Mouse (Mus musculus): ENCODE measurements at regions not wholly inside any gene's neighbourhood (a gene's known extent, or its start where the extent isn't known, plus 50 kb on each side); places are given as distances from the start of the nearest gene placed in this dataset.
"Not testable (repeated sequence)": the region's sequence is repeated elsewhere in the genome, so short reads cannot be mapped to it uniquely, and the experiment has no call there.

DNA sequence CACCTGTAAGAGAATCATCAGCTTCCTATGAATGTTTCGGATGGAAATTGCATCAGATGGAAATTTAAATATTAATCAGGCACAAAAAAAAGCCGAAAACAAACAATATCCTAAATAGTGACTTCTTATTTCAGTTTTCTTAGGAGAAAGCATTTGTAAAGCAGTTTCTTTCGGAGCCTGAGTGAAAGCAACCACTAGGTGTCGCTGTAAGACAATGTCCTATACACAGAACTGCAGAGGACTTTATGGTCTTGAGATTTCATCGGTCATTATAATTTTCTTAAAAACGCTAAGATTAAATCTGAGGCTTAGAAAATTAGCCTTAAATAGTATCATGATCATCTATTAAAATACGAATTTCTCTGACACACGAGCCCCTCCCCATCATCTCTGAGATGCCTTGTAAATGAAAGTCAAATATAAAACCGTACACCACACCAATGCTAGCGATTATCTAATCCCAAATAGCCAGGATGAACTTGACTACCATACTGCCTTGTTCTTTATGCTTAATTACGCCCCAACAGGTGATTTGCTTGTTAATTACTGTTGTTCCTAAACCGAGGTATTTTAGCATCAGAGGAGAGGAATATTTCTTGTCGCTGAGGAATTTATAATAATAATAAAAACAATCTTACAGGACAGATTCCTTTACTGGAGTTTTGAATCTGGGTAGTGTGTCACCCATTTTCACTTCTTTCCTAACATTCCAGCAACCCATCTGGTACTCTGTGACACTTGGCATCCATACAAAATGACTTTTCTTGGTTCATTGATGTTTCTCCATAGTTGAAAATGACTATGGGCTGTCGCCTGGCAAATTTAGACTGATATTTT, 480.0 kb downstream of the Hace1 start:
- in situ Hi-C loops (cut with MboI; ENCODE audit: low pct_unique_long_range_greater_than_20kb in 1 of 2, low sequenced_read_pairs in 2 of 2, unreplicated experiment in 1 of 2): no loop called here

GRCm38 (mm10) chr10:46058199-46058472, 480.5 kb downstream of the Hace1 start:
- in situ Hi-C loops (cut with MboI; ENCODE audit: low pct_unique_long_range_greater_than_20kb in 1 of 2, low sequenced_read_pairs in 2 of 2, unreplicated experiment in 1 of 2): no loop called here

GRCm38 (mm10) chr10:46059285-46059684, 481.7 kb downstream of the Hace1 start:
- in situ Hi-C loops (cut with MboI; ENCODE audit: low pct_unique_long_range_greater_than_20kb in 1 of 2, low sequenced_read_pairs in 2 of 2, unreplicated experiment in 1 of 2): no loop called here

DNA sequence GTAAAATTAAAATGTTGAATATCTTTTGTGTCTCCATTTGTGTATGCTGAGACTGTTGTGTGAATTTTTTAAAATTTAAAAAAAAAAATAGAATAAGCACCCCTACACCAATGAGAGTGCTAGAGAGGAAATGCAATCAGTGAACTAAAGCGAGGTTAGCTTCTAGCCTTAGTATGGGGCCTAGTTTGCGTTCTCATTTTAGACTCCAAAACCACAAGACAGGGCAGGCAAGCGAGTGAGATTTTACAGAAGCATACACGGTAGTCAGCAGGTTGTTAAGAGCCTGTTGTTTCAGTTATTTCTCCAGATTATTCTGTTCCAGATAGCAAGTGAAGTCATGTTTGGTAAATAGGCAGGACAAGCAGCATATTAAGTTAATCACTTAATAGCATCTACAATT, 486.2 kb downstream of the Hace1 start:
- in situ Hi-C loops (cut with MboI; ENCODE audit: low pct_unique_long_range_greater_than_20kb in 1 of 2, low sequenced_read_pairs in 2 of 2, unreplicated experiment in 1 of 2): no loop called here

DNA sequence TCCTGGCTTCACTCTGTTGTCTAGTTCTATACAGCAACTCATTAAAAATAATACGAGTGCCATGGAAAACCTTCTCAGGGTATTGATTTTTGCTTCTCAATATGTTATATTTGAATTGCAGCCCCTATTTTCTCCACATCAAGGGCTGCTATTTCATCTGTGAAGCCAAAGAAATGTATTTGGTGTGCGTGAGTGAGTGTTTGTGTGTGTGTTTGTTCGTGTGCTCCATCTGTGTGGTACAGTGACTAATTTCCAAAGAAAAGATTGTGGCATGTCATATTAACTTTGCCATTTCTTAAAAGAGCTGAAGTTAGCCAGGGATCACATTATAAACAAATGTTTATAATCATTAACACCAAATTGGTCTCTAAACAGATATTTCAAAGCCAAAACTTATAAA, 493.1 kb downstream of the Hace1 start:
- in situ Hi-C loops (cut with MboI; ENCODE audit: low pct_unique_long_range_greater_than_20kb in 1 of 2, low sequenced_read_pairs in 2 of 2, unreplicated experiment in 1 of 2): no loop called here

DNA sequence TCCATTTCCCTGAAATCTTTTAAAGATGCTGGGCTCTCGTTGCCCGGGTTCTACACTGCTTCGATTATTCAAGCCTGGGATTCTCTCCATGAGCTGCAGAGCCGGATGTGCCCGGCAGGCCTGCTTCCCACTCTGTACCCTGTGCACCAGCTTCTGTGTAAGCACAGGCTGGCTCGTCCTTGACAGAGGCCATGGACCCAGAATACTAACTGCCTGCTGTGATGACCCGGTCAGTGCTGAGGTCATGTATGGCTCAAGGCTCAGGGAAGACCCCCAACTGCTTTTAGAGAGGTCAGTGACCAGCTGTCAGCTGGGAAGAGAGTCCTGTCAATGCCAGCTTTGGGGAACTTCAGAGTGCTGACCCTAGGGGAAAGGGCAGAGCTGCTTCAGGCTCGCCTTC, 493.6 kb downstream of the Hace1 start:
- in situ Hi-C loops (cut with MboI; ENCODE audit: low pct_unique_long_range_greater_than_20kb in 1 of 2, low sequenced_read_pairs in 2 of 2, unreplicated experiment in 1 of 2): no loop called here

- in situ Hi-C loops (cut with MboI; ENCODE audit: low pct_unique_long_range_greater_than_20kb in 1 of 2, low sequenced_read_pairs in 2 of 2, unreplicated experiment in 1 of 2): no loop called here
Observed at GRCm38 (mm10) chr10:46071810-46072549, 494.4 kb downstream of the Hace1 start.

DNA sequence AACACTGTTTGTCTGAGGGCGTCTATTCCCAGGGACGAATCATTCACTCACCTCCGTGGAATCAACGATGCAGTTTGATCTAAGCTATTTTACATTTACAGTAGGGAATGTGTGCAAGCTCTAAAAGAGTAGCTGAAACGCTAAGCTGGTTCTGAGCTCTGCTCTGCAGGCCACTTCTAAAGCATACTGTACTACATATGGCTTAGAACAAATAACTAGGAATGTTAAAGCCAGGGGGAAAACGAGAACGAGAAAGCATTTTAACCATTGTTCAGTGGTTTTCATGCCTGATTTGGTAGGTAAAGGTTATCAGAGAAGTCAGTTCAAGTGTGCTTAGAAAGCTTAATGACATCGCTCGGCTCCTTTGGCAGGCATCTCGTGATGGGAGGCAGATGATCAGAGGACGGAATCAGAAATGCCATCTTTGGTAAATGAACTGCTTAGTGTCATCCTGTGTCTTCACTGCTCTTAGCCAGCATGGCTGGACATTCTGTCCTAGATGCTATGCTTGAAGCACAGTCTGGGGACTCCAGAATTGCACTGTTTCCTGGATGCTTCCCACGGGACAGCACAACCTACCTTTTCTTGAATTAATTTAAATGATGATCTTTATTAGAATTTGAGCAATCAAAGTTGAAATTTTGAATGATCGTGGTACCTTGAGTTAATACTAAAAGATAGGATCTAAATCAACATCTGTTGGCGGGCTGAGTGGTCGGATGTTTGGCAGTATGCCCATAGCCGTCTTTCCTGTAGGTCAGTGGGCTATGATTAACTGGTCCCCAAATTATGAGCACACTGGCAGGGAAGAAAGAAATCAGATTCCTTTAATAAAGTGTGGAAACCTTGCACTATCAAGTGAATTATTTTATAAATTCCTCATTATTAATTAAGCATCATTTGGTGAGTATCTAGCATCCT, 495.2 kb downstream of the Hace1 start:
- in situ Hi-C loops (cut with MboI; ENCODE audit: low pct_unique_long_range_greater_than_20kb in 1 of 2, low sequenced_read_pairs in 2 of 2, unreplicated experiment in 1 of 2): no loop called here

DNA sequence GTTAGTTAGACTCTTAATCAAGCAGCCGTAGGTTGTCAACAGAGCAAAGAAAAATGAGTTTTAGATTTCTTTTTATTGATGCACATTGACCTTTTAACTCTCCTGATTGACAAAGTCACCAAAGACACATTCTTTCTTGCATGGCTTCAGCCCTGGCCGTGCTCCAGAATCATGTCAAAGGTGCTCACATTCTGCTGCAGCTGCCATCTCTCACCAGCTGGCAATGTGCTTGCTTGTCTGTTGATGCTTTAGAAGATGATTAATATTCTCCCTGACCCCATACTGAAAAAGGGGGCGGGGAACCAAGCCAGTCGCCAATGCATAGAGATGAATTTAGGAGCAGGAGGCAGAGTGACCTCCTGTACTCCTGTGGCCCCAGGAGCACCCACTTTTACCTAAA, 510.1 kb downstream of the Hace1 start:
- in situ Hi-C loops (cut with MboI; ENCODE audit: low pct_unique_long_range_greater_than_20kb in 1 of 2, low sequenced_read_pairs in 2 of 2, unreplicated experiment in 1 of 2): no loop called here

GRCm38 (mm10) chr10:46100837-46101236, 523.2 kb downstream of the Hace1 start:
- in situ Hi-C loops (cut with MboI; ENCODE audit: low pct_unique_long_range_greater_than_20kb in 1 of 2, low sequenced_read_pairs in 2 of 2, unreplicated experiment in 1 of 2): no loop called here

DNA sequence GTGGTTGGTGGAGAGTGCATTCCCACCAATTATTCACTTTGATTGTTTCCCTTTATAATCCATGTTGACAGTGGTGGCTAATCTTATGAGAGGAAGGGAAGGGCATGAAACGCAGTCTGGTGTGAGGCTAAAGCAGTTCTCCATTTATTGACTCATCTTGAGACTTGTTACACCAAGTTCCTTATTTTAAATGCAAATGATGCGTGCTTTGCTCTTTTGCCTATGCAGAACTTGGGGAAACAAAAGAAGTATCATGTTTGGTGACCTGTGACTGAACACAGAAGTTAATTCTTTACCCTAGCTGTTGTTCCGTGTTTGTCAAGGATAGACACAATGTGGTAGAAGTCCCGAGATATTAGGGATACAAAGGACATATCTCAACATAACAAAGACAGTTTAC, 531.2 kb downstream of the Hace1 start:
- in situ Hi-C loops (cut with MboI; ENCODE audit: low pct_unique_long_range_greater_than_20kb in 1 of 2, low sequenced_read_pairs in 2 of 2, unreplicated experiment in 1 of 2): no loop called here

DNA sequence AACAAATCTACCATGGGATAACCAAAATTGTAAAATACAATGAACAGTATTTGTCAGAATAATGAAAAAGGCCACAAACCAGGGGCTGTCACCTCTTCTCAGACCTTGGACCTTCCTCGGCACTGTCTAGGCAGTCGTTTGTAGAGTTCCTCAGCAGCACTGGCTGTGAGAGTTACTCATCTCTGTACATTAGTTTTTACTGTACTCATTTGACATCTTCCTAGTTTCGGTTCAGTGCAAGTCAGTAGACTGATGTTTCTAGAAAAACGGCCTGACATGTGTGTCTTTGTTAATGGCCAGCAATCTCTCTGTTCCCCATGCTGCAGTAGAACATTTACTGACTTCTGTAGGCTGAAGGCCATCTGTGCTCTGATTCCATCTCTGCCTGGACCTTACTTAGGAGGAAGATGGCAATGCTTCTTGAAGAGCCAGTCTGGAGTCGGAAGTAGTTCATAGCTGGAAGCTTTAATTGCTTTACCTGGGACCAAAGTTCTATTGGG, 537.1 kb downstream of the Hace1 start:
- in situ Hi-C loops (cut with MboI; ENCODE audit: low pct_unique_long_range_greater_than_20kb in 1 of 2, low sequenced_read_pairs in 2 of 2, unreplicated experiment in 1 of 2): no loop called here

- in situ Hi-C loops (cut with MboI; ENCODE audit: low pct_unique_long_range_greater_than_20kb in 1 of 2, low sequenced_read_pairs in 2 of 2, unreplicated experiment in 1 of 2): not testable (repeated sequence)
Observed at GRCm38 (mm10) chr10:46122409-46122808, 544.8 kb downstream of the Hace1 start.

- in situ Hi-C loops (cut with MboI; ENCODE audit: low pct_unique_long_range_greater_than_20kb in 1 of 2, low sequenced_read_pairs in 2 of 2, unreplicated experiment in 1 of 2): no loop called here
Observed at GRCm38 (mm10) chr10:46123795-46124194, 546.2 kb downstream of the Hace1 start.

DNA sequence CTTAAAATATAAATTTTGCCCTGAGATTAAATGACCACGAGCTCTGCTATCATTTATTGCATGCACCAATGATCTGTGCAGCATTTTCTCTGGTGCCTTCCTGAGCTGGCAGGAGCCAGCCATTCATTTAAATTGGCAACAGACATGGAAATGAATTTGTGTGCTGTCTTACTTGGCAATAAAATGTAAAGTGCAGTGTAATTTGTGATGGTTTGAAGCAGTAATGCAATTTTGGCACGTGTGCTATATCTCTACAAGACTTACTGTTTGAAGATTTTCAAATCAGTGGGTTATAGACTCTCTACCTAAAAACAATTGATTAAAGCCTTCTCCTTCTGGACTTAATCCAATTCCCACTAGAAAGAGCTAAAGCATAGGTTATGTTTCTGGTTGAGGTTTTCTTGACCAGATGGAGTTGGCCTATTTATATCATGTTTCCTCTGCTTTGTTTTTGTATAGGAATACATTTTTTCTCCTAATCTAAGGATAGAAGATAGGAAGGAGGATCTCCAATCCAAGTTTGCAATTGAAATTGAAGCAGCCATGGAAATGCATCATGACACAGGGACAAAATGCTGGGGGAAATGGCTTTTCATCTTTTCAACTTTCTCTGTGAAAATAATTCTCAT, 557.6 kb downstream of the Hace1 start:
- in situ Hi-C loops (cut with MboI; ENCODE audit: low pct_unique_long_range_greater_than_20kb in 1 of 2, low sequenced_read_pairs in 2 of 2, unreplicated experiment in 1 of 2): no loop called here

GRCm38 (mm10) chr10:46174035-46174434, 596.4 kb downstream of the Hace1 start:
- in situ Hi-C loops (cut with MboI; ENCODE audit: low pct_unique_long_range_greater_than_20kb in 1 of 2, low sequenced_read_pairs in 2 of 2, unreplicated experiment in 1 of 2): no loop called here

GRCm38 (mm10) chr10:46185763-46186458, 608.3 kb downstream of the Hace1 start:
- in situ Hi-C loops (cut with MboI; ENCODE audit: low pct_unique_long_range_greater_than_20kb in 1 of 2, low sequenced_read_pairs in 2 of 2, unreplicated experiment in 1 of 2): no loop called here

DNA sequence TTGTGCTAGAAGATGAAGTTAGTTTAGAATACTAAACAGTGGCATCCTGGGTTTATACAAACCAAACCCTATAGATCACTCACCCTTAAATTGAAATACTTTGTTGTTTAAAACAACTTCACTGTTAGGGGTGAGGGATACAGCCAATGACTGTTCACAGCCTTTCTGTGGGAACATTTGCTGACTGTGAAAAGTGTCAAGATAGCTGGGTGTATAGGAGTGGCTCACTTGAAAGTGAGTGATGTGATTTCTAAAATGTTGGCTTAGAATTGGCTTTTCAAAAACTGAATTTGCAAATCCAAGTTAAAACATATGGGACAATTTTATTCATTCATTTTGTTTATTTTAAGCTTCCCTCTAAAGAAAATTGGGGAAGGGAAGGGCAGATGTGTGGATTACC, 616.5 kb downstream of the Hace1 start:
- in situ Hi-C loops (cut with MboI; ENCODE audit: low pct_unique_long_range_greater_than_20kb in 1 of 2, low sequenced_read_pairs in 2 of 2, unreplicated experiment in 1 of 2): no loop called here

Data from mouse embryonic stem cell (cell line).